Mouse (Mus musculus) small intestine, adult 2 months (tissue): ENCODE measurements around the gene Rfesd.

ENCODE experiments used
- CTCF ChIP-seq: fragments of 200-500 bp; IDR thresholded peaks from 2 replicates; pipeline ENCODE4 v1.5.1; 2012; ENCODE audit warnings: low read depth, mild to moderate bottlenecking, control low read depth, inconsistent platforms, low read length, moderate library complexity, mixed read lengths; ENCODE audit not compliant: insufficient replicate concordance, insufficient read length; ENCODE audit errors: extremely low read depth
- POLR2A ChIP-seq: fragments of 200-500 bp; IDR thresholded peaks from 2 replicates; pipeline ENCODE4 v1.6.1; 2012; ENCODE audit warnings: low read depth, mild to moderate bottlenecking, control low read depth, inconsistent platforms, low read length, moderate library complexity

DNA sequence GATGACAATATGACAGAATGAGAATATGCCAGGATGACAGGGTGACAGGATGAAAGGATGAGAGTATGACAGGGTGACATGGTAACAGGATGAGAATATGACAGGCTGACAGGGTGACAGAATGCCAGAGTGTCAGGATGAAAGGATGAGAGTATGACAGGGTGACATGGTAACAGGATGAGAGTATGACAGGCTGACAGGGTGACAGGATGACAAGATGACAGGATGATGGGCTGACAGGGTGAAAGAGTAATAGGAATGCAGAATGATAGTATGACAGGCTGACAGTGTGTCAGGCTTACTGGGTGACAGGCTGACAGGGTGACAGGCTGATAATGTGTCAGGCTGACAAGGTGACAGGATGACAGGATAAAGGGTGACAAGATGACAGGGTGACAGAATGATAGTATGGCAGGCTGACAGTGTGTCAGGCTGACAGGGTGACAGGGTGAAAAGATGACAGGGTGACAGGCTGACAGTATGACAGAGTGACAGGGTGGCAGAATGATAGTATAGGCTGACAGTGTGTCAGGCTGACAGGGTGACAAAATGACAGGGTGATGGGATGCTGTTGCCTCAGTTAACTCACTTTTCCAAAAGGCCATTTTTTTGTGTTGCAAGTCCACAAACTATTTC lies 63.0 kb downstream of the Rfesd start:
- TF ChIP-seq CTCF, result no peak
- no peak for TF ChIP-seq POLR2A
